Mouse (Mus musculus) embryo, embryonic 11.5 days (tissue): Measurements from ENCODE around the gene Gpr62.
A peak's percentile ranks its signal among the peaks of the same experiment; 100 is the strongest.
"Not testable (repeated sequence)": the region's sequence is repeated elsewhere in the genome, so short reads cannot be mapped to it uniquely, and the experiment has no call there.

Experiments used
- DNase-seq: peaks from one replicate; pipeline ENCODE4 v3.0.0-alpha.2; 2012; ENCODE audit warnings: low read depth, low spot score

Gene Gpr62

GRCm38 (mm10) chr9:106465571-106466200 lies at the start of gene Gpr62:
Gpr62 (minus strand) TSS chr9:106465938.
- DNase-seq, result no peak

GRCm38 (mm10) chr9:106514273-106514672 lies 48.5 kb upstream of the Gpr62 start, which contains the start of gene Iqcf5:
Iqcf5 (plus strand) TSS chr9:106514573.
- DNase-seq, result no peak

GRCm38 (mm10) chr9:106513566-106513965 lies 47.8 kb upstream of the Gpr62 start:
- no peak for DNase-seq

DNA sequence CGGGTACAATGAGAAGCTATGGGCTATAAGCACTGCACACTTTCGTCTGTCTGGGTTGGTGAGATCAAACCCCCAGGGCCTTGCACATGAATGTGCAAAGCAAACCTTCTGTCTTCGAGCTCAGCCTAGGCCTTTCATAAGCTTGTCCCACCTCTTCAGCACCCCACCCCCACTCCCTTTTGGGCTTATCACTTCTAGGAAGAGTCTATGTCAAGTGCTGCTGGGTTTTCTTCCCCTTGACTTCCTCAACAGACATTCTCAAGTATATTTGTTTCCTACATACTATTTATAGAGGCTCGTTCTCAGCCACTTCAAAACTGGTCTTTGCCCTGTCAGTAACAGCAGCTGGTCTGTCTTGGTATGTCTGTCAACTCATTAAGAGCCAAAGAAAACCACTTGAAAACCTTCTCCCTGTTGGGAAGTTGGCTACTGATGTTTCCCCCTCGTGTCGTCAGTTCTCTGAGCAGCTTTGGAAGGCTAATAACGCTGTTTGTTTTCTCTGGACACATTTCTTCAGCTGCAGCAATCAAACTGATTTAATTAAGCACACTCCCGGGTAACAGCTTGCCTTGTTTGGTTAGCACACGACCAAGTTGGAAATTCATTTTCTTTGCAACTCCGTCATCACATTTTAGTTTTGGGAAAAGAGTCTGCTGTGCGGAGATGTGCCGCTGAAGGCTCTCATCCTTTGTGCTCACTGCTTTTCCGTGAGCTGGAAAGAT lies 47.2 kb upstream of the Gpr62 start:
- peak; percentile 4 for DNase-seq

GRCm38 (mm10) chr9:106509356-106509755 lies 43.6 kb upstream of the Gpr62 start:
- no peak for DNase-seq

DNA sequence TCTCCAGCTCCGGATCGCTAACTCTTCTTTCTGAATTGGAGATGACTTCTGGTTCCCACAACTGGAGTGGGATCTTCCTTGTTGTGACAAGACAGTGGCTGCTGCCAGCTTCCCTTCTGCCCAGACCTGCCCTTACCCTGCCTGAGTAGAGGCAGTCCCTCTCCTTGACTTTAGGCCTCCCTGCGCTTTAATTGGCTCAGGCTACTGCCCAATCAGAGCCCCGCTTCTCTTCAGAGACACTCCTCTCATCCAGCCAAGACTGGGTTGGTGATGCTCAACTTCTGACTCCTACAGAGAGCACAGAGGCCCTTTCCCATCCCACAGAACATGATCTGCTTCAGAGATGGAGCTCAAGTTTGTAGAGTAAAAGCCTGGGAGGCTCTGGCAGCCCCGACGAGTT lies 38.5 kb upstream of the Gpr62 start:
- no peak for DNase-seq

GRCm38 (mm10) chr9:106501846-106502245 lies 36.1 kb upstream of the Gpr62 start:
- no peak for DNase-seq

GRCm38 (mm10) chr9:106499667-106500066 lies 33.9 kb upstream of the Gpr62 start, which contains the start of gene Iqcf1:
Iqcf1 (plus strand) TSS chr9:106499967.
- DNase-seq, result no peak

DNA sequence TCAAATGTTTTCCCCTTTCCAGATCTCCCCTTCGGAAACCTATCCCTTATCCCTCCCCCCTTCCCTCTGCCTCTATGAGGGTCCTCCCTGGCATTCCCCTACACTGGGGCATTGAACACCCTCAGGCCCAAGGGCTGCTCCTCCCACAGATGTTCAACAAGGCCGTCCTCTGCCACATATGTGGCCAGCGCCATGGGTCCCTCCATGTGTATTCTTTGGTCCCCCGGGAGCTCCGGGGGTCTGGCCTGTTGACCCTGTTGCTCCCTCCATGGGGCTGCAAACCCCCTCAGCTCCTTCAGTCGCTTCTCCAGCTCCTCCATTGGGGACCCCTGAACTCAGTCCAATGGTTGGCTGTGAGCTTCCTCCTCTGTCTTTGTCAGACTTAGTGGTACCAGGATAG lies 21.9 kb upstream of the Gpr62 start:
- not testable (repeated sequence) for DNase-seq

GRCm38 (mm10) chr9:106485076-106485475 lies 19.3 kb upstream of the Gpr62 start:
- no peak for DNase-seq

DNA sequence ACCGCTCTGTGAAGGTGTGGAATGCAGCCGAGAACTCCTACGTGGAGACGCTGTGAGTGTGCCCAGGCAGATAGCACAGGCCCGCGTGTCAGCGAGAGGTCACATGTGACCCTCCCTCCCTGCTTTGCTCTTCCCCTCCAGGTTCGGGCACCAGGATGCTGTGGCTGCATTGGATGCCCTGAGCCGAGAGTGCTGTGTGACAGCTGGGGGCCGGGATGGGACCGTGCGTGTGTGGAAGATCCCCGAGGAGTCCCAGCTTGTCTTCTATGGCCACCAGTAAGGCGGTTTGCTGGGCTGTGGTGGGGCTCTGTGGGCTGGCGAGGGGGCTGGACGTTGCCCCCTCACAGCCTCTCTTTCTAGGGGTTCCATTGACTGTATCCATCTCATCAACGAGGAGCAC lies 17.9 kb upstream of the Gpr62 start:
- DNase-seq, result no peak

GRCm38 (mm10) chr9:106483136-106483535 lies 17.4 kb upstream of the Gpr62 start:
- DNase-seq, result no peak

DNA sequence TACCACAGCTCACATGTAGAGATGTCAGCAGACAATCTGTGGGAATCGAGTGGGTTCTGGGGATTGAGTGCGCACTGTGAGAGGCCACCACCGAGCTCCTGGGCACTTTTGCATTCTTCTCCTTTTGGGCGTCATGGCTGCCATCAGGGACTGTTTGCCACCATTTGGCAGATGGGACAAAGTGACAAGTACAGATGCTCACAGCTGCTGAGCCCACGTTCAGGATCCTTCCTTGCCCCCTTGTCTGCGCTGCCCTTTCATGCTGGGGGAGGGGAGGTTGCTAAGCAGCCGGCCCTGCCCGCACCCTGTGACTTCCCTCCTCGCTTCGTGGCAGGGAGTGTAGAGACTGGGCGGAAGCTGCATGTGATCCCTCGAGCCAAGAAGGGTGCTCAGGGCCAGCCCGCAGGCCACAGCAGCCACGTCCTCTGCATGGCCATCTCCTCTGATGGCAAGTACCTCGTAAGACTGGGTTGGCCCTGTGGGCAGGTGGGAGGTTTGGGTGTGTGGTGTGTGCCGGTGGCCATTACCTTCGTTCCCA lies 16.9 kb upstream of the Gpr62 start:
- no peak for DNase-seq

- DNase-seq, result no peak
These were observed 15.9 kb upstream of the Gpr62 start for GRCm38 (mm10) chr9:106481676-106482075.

DNA sequence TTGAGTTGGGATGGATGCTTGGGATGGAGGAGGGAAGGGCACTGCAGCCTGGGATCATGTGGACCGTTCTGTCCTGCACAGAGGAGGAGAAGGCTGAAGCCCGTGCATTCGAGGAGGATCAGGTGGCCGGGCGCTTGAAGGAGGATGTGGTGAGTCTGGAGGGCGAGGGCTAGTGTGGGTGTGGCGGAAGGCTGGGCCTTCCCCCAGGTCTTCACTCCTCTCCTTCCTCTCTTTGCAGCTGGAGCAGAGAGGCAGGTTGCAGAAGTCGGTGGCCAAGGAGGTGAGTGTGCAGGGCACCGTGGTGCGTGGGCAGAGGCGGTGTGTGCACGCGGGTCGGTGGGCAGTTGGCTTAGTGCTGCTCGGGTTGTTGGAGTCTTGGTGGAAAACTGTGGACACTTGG lies 15.3 kb upstream of the Gpr62 start:
- DNase-seq, result no peak

DNA sequence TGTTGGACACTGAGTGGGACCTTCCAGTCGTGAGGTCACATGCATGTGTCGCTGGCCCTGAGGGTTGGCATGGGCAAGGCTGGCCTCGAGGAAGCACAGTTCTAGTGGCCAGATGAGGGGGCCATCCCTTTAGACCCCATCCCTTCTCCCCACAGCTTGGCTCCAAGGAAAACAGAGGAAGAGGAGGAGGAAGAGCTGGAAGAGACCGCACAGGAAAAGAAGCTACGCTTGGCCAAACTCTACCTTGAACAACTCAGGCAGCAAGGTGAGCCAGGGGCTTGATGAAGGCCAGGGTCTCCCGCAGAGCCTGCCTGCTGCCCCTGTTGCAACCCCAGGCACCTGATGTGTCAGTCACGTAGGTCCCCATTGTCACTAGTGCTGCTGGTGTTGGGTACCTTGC lies 14.8 kb upstream of the Gpr62 start:
- DNase-seq, result no peak

- DNase-seq, result no peak
These were observed 12.4 kb upstream of the Gpr62 start for GRCm38 (mm10) chr9:106478101-106478500.

DNA sequence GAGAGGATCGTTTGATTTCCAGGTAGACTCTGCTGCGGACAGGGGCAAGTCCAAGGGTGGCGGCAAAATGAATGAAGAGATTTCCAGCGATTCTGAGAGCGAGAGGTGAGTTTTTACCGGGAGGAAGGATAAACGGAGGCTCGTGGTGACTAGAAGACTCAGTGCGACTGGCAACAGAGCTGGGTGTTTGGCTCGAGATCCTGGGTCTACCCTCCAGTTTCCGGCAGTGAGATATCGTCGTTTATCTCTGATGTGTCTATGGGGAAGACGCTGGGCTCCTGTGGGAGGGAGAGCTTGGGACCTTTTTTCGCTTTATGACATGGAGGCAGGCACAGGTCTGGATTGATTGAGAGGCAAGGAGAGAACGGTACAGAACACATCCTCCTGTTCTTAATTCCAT lies 11.9 kb upstream of the Gpr62 start:
- no peak for DNase-seq

DNA sequence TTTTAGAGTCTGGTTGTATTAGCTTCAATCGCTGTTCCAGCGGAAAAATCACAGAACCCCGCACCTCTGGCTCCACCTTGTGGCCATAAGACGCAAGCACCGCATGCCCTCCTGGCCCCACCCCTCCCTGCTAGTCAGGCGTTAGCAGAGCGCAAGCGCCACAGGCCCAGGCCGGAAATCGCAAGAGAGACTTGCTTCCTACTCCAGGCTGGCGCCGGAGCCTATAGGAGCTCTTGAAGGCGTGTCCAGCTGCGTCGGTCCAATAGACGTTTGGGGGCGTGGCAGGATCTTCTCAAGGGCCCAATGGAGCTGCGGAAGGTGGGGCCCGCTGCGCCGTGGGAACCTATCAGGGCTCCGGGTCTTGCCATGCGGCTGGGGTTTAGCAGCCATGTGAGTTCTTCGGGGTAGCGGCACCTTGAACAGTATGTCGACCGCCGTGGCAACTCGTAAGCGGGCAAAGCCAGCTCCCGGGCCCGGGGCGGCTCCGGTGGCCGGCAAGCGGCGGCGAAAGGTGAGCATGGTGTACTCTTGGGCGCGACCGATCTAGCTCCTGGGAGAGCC lies 11.3 kb upstream of the Gpr62 start, which contains the start of gene Parp3:
Gene Parp3, minus strand, starts transcription at position 26 of the 561 bp plus-strand sequence.
- DNase-seq, result peak; percentile 99

GRCm38 (mm10) chr9:106476002-106476923 lies 10.5 kb upstream of the Gpr62 start:
- DNase-seq, result no peak

DNA sequence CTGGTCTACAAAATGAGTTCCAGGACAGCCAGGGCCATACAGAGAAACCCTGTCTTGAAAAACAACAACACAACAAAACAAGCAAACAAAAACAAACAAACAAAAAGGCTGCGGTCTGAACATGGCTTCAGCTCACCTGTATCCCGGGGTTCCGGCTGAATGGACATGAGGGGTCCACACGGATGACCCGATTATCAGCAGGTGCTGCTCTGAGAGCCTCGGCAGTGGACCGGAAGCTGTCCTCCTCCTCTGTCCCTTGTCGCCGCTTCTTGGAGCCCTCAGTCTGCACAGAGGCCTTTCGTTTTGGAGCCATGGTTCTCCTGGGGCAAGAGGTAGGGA lies 9.9 kb upstream of the Gpr62 start, which contains the start of gene Rrp9:
Gene Rrp9, plus strand, starts transcription at position 301 of the 339 bp plus-strand sequence.
- no peak for DNase-seq
